Mouse (Mus musculus): ENCODE measurements around the gene Tcf20.

DNA sequence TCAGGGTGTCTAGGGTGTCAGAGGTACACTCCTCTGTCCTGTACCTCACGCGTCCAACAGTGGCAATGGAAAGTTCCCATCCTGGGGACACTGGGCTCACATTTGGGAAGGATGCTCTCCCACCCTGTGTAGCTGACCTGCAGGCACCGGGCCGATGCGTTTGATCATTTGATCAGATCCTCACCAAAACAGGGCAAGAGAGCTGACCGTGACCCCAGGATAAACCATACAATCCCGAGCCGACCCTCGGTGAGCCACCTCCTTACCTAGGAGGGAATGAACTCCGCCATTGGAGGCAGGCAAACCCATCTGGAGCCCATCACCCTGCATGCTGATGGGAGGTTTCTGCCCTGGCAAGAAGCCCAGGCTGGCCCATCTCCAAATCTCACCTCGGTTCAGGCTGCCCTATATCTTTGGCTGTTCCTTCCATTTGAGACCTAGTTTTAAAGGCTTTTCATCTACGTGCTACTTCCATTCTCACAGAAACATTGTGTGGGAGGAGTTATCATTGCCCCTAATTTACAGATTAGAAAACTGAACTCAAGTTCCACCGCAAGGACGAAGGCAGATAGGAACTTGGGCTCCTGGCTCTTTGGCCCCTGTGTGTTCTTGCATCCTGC lies 49.3 kb upstream of the Tcf20 start:
- TF ChIP-seq CTCF (IDR thresholded peaks at IDR 0.05; ENCODE audit: low read depth) (no peak), EP300 (IDR thresholded peaks at IDR 0.05; ENCODE audit: low read depth) (no peak)
